Mouse (Mus musculus): ENCODE results near the gene Calr. TPM values are rescaled to one million over a fixed set of nuclear protein-coding genes. Genes with fewer than 3 reads are reported as not detected.
A peak's percentile ranks its signal among the peaks of the same experiment; 100 is the strongest.

The Calr gene
- total RNA-seq, 2 experiments from 2014 or later = 365 to 441 TPM

DNA sequence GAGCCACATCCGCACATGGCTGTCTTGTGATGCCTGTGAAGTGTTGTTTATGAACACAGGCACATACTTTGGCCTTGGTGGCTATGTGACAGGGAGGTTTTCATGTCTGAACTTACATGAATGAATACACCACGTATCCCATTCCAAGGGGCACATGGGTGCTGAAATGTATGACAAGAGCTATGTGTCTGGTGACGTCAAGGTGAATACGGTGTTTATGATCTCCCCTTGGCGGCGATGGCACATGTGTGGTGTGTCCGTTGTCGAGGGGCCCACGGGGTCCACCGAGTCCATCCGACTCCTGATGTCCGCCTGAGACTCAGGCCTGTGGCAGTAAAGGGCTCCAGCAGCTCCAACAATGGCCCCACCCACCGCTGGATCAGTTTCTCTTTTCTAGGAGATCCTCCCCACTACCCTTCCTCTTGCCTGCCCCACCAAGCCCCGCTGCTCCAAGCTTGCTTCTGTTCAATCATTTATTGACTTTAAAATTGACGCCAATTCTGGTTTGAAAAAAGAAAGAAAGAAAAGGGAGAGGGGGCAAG, 49.4 kb downstream of the Calr start:
- intact Hi-C loops (cut with DNase I) = no loop called here
- DNase-seq (ENCODE audit: low spot score) = no peak

GRCm38 (mm10) chr8:84794486-84794885, 52.2 kb downstream of the Calr start:
- intact Hi-C loops (cut with DNase I) = no loop called here
- no peak for DNase-seq (ENCODE audit: low spot score)

- DNase-seq (ENCODE audit: low spot score) = peak; percentile 51
- intact Hi-C loops (cut with DNase I) = no loop called here
Observed at GRCm38 (mm10) chr8:84793791-84794485, 52.8 kb downstream of the Calr start.

- intact Hi-C loops (cut with DNase I) = no loop called here
- DNase-seq (ENCODE audit: low spot score) = no peak
Observed at GRCm38 (mm10) chr8:84793134-84793533, 53.6 kb downstream of the Calr start.

GRCm38 (mm10) chr8:84792429-84792947, 54.2 kb downstream of the Calr start:
- DNase-seq (ENCODE audit: low spot score) = no peak
- intact Hi-C loops (cut with DNase I) = no loop called here

Small RNA genes within 50 kb of the gene (microRNA-seq; reads per million reads assigned to microRNA genes)
- 1.7 reads per million for gene Mir7069

Other genes with a start within 250 kb of the Calr start
- gene Ier2, start 184.1 kb downstream of the Calr start, total RNA-seq (2021) = 10 to 100 TPM; 14.3 to 18.3 TPM
- gene Trmt1, start 160.6 kb downstream of the Calr start, total RNA-seq (2021) = 10 to 100 TPM; 32.6 to 37.6 TPM
- 10 to 100 TPM; 32.0 to 32.6 TPM for gene Nacc1, start 159.1 kb downstream of the Calr start, total RNA-seq (2021)
- 1 to 10 TPM; 4.2 to 4.5 TPM for gene Lyl1, start 145.5 kb downstream of the Calr start, total RNA-seq (2021)
- gene G430095P16Rik, start 123.9 kb downstream of the Calr start, total RNA-seq (2021) = under 1 TPM in 1 of 2 experiments, not detected in 1; 0.39 TPM
- gene Nfix, start 46.6 kb downstream of the Calr start, total RNA-seq (2021) = 100 to 1,000 TPM; 287 to 311 TPM
- 10 to 100 TPM in 1 of 2 experiments, 1 to 10 TPM in 1; 9.6 to 10.3 TPM for gene Dand5, start 24.1 kb downstream of the Calr start, total RNA-seq (2021)
- 10 to 100 TPM; 28.9 to 30.0 TPM for gene Gadd45gip1, start 15.4 kb downstream of the Calr start, total RNA-seq (2021)
- gene Rad23a, start 6.3 kb downstream of the Calr start, total RNA-seq (2021) = 10 to 100 TPM; 80.8 to 81.1 TPM
- 10 to 100 TPM; 24.7 to 25.5 TPM for gene Farsa, start 10.1 kb upstream of the Calr start, total RNA-seq (2021)
- gene Syce2, start 25.2 kb upstream of the Calr start, total RNA-seq (2021) = 1 to 10 TPM; 2.3 to 3.0 TPM
- 10 to 100 TPM; 63.1 to 68.2 TPM for gene Gcdh, start 47.0 kb upstream of the Calr start, total RNA-seq (2021)
- not detected for gene Klf1, start 55.0 kb upstream of the Calr start, total RNA-seq (2021)
- gene Dnase2a, start 61.6 kb upstream of the Calr start, total RNA-seq (2021) = 1 to 10 TPM; 7.7 to 7.9 TPM
- gene Mast1, start 90.4 kb upstream of the Calr start, total RNA-seq (2021) = under 1 TPM; 0.08 to 0.14 TPM
- gene Rtbdn, start 100.1 kb upstream of the Calr start, total RNA-seq (2021) = not detected
- gene Gm49661, start 122.5 kb upstream of the Calr start, total RNA-seq (2021) = not detected
- 100 to 1,000 TPM; 650 to 659 TPM for gene Prdx2, start 122.7 kb upstream of the Calr start, total RNA-seq (2021)
- gene Rnaseh2a, start 122.8 kb upstream of the Calr start, total RNA-seq (2021) = 10 to 100 TPM; 45.2 to 48.2 TPM
- gene Junb, start 131.8 kb upstream of the Calr start, total RNA-seq (2021) = 10 to 100 TPM; 13.8 to 17.2 TPM
- gene Hook2, start 143.7 kb upstream of the Calr start, total RNA-seq (2021) = 1 to 10 TPM; 2.0 to 2.1 TPM
- gene Best2, start 167.6 kb upstream of the Calr start, total RNA-seq (2021) = not detected
- 10 to 100 TPM; 65.0 to 67.4 TPM for gene Asna1, start 178.3 kb upstream of the Calr start, total RNA-seq (2021)
- gene Trir, start 179.9 kb upstream of the Calr start, total RNA-seq (2021) = 10 to 100 TPM; 82.7 to 88.7 TPM
- 10 to 100 TPM; 28.0 to 28.7 TPM for gene Tnpo2, start 190.0 kb upstream of the Calr start, total RNA-seq (2021)
- 1 to 10 TPM; 3.5 to 4.6 TPM for gene Fbxw9, start 213.1 kb upstream of the Calr start, total RNA-seq (2021)
- not detected for gene Gm5741, start 221.0 kb upstream of the Calr start, total RNA-seq (2021)
- 10 to 100 TPM; 26.4 to 26.5 TPM for gene Dhps, start 224.8 kb upstream of the Calr start, total RNA-seq (2021)
- 10 to 100 TPM; 39.4 to 43.1 TPM for gene Wdr83os, start 233.8 kb upstream of the Calr start, total RNA-seq (2021)
- 10 to 100 TPM; 31.8 to 35.3 TPM for gene Wdr83, start 234.4 kb upstream of the Calr start, total RNA-seq (2021)
- gene Man2b1, start 236.3 kb upstream of the Calr start, total RNA-seq (2021) = 10 to 100 TPM; 24.7 to 26.5 TPM